Mouse (Mus musculus) cerebellum, postnatal 25 days (tissue): ENCODE measurements around the gene Aldh6a1.
A peak's percentile ranks its signal among the peaks of the same experiment; 100 is the strongest.

Experiments
- DNase-seq, 2 experiments: peaks; one replicate each; pipeline ENCODE4 v3.0.0; 2021; ENCODE audit warnings: mixed read lengths in 2 of 2

The Aldh6a1 gene

DNA sequence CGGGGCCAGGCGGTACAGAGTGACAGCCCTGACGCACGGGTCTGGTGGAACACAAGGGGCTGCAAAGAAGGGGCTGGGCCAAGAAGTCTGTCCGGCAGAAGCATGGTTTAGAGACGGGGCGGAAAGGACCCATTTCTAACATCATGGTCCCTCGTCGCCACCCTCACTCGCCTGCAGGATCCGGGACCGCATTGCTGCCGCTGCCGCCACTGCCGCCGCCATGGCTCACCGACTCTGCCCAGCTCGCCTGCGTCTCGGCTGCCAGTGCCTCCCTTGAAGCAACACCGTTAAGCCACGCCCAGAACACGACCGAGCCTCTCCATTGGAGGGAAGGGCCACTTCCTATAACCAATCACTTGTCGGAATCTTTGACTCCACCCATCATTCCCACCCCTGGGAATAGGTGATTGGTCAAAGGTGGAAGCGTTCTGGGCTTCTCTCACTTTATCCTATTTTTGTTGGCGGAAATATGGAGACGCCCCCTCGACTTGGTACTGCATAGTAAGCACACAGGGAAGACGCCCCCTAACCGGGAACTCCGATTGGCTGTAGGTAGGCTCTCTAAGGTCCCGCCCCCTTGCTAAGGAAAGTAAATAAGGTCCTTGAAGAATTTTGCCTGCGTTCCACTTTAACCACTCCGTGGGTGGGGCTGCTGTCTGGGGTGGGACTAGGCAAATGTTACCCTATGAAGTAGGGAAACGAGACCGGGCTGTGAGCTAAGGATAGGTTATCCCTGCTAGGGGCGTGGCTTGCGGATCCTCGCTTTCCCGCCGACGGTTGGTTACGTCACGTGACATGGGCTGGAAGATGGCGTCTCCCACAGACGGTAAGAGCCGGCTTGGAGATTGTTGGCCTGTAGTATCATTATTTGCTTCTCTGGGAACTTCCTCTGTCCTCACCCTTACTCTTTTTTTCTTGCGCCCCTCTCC, at the start of gene Aldh6a1, which contains the start of gene Lin52:
Aldh6a1 (minus strand) TSS at position 287 of the 929 bp plus-strand sequence.
Lin52 (plus strand) TSS at position 705 of the 929 bp plus-strand sequence.
- DNase-seq = peak; percentile 93 to 96

- DNase-seq = no peak
Observed at GRCm38 (mm10) chr12:84496795-84497194, 46.0 kb upstream of the Aldh6a1 start.

- no peak for DNase-seq
Observed at GRCm38 (mm10) chr12:84487324-84488056, 36.7 kb upstream of the Aldh6a1 start.

- DNase-seq = no peak
Observed at GRCm38 (mm10) chr12:84482778-84483585, 32.2 kb upstream of the Aldh6a1 start.

DNA sequence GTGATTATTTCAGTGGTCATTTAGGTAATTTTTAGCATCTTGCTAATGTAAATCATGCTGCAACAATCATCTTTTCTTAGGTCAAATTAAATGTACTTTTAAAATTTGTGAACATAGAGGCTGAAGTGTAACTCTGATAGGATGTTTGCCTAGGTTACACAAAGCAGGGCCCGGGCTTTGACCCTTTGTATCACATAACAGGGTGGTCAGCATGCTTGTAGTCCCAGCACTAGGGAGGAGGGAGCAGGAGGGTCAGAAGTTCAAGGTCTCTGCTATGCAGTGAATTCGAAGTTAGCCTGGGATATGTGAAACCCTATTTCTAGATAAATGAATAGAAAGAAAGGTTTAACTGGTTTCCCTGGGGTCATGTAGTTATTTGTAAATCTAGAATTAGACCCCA, 30.4 kb upstream of the Aldh6a1 start:
- DNase-seq = no peak

GRCm38 (mm10) chr12:84478937-84479336, 28.1 kb upstream of the Aldh6a1 start:
- no peak for DNase-seq

DNA sequence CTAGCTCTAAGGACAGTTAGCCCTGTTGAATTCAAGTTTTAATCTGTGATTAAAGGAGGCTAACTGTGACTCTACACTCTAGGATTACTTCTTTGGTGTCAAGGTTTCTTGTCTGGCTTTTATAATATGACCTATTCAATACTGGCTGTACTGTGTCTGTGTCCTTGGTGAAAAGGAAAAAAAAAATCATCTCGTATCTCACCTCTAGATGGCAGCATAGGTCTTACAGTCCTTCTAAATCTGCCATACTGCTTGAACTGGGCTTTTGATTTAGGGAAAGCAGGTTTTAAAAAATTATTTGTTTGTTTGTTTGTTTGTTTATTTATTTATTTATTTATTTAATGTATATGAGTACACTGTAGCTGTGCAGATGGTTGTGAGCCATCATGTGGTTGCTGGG, 17.9 kb upstream of the Aldh6a1 start:
- no peak for DNase-seq

DNA sequence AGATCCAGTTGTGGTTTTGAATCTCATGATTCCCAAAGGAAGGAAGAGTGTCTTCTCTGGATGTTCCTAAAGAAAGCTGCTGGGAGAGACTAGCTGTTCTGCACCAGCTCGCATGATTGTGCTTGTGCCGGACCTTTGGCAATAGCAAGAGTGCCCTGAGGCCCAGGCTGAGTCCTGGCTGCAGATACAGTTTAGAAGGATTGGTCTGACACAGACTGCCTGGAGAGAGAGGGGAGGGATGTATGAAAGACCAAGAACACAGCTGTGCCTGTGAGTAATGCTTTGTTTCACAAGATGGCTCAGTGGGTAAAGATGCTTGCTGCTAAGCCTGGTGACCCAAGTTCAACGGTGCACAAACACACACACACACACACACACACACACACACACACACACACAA, 12.1 kb upstream of the Aldh6a1 start:
- DNase-seq = no peak

GRCm38 (mm10) chr12:84461416-84461815, 10.6 kb upstream of the Aldh6a1 start:
- DNase-seq = no peak

DNA sequence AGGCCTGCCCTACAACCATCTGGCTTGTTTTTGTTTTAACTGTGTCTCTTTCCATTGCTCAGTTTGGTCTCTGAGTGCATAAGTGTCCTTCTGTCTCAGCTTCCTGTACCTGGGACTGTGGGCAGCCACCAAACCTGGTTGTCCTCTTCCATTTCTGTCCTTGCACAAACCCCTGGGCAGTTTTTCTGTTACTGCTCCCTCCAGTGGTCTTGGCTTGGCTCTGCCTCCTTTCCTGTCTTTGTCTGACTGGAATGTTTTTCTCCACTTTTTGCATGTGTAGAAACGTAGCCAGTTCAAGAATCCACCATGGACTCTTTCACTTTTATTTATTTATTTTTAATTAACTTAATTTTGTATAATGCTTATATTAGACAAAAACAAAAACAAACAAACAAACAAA, 9.0 kb upstream of the Aldh6a1 start:
- DNase-seq = no peak

GRCm38 (mm10) chr12:84456911-84457310, 6.1 kb upstream of the Aldh6a1 start:
- DNase-seq = peak; percentile 19 to 48

- DNase-seq = peak in 1 of 2 experiments; percentile 24
Observed at GRCm38 (mm10) chr12:84451801-84452200, 997 bp upstream of the Aldh6a1 start.

- DNase-seq = no peak
Observed at GRCm38 (mm10) chr12:84450351-84450717, 470 bp downstream of the Aldh6a1 start.

GRCm38 (mm10) chr12:84449887-84450286, 917 bp downstream of the Aldh6a1 start:
- DNase-seq = no peak

DNA sequence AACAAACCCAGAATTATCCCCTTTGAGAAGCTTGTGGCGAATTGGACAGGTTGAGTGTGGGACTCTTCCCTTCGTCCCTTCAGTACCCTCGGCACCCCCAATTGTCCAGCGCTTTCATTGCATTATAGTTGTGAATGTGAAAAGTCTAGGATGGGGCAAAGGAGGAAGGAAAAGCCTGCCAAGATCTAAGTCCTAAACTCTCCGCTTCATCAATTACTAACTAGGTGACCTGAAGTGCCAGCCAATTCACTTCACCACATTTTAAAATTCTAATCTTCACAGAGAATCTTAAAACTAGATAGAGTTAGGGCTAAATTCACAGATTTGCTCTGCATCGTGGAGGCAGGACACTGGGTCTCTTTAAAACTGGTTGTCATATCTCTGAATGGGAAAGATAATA, 2.6 kb downstream of the Aldh6a1 start:
- DNase-seq = no peak

- DNase-seq = no peak
Observed at GRCm38 (mm10) chr12:84447386-84447785, 3.4 kb downstream of the Aldh6a1 start.

GRCm38 (mm10) chr12:84442526-84442925, 8.3 kb downstream of the Aldh6a1 start:
- no peak for DNase-seq

DNA sequence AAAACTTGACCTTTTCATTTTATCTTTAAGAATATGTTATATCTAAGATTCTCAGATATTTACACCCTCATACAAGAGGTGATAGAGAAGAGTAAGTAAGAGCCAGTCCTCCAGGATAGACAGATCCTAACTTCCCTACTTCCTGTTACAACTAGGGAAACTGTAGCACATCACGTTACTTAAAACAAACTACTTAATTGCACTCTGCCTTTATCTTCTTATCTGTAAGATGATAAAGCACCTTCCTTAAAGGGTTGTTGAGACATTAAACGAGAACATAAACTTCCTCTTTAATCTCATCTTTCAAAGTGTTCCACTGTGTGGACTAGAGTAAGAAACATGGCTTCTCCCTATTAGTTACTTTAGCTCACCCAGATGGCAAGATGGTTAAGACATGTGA, 12.1 kb downstream of the Aldh6a1 start:
- DNase-seq = no peak

- no peak for DNase-seq
Observed at GRCm38 (mm10) chr12:84429825-84430224, 21.0 kb downstream of the Aldh6a1 start.

DNA sequence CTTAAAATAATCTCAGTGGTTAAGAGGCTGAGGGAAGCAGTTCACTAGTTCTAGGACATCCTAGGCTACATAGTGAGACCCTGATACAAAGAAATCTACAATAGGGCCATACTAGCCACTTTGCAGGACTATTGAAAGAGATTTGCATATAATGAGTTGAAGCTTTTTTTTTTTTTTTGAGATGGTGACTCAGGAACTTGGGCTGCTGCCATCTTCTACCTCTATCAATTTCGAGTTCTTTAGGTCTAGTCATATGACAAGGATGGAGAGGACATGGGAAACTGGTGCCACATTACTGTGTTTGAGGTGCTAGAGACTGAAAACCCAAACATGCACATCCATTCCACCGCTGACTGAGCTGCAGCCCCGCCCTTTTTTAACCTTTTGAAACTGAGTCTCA, 26.8 kb downstream of the Aldh6a1 start:
- no peak for DNase-seq

DNA sequence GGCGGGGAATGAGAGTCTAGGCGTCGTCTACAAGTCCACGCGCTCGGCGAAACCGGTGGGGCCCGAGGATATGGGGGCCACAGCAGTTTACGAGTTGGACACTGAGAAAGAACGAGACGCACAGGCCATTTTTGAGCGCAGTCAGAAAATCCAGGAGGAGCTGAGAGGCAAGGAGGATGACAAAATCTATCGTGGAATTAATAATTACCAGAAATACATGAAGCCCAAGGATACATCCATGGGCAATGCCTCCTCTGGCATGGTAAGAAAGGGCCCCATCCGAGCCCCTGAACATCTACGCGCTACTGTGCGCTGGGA, 33.2 kb downstream of the Aldh6a1 start:
- no peak for DNase-seq

DNA sequence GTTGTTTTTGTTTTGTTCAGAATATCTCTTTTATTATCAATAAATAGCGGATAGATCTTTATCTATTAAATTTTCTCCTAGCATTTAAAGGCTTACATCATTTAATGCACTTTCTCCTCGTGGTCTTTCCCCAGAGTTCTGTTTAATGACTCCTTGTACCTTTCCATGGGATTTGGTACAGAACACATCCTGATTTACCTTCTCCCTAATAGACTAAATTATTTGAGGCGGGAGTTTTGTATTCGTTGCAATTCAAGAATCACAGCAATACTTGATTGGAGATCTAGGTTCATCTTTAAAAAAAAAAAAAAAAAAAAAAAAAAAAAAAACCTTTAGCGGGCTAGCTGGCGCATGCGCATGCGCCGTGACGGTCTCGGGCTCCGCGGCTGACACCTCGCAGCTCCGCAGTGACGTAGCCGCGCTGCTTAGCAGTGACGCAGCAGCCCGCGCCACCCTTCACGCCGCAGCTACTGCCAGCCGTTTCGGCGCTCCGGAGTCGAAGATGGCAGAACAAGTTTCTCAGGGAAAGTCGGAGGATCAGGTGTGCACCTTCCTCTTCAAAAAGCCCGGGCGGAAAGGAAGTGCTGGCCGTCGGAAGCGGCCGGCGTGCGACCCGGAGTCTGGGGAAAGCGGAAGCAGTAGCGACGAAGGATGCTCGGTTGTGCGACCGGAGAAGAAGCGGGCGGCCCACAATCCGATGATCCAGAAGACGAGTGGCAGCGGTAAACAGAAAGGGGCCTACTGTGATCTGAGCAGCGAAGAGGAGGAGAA, 33.8 kb downstream of the Aldh6a1 start, which contains the start of gene Rnf113a2:
Rnf113a2 (plus strand) TSS at position 363 of the 771 bp plus-strand sequence.
- peak; percentile 85 to 91 for DNase-seq
